Mouse (Mus musculus) erythroblast, adult 5-6 weeks (primary cell): ENCODE data around the gene Adarb1. TPM values are rescaled to one million over a fixed set of nuclear protein-coding genes. Genes with fewer than 3 reads are reported as not detected.

ENCODE experiments used
- ATAC-seq: replicated peaks from 2 replicates; pipeline ENCODE4 v1.8.0; 2016; ENCODE audit warnings: moderate number of reproducible peaks, mild to moderate bottlenecking, moderate TSS enrichment, inconsistent platforms; ENCODE audit not compliant: poor library complexity, low FRiP score, severe bottlenecking
- total RNA-seq, 2 experiments: library from RNA; stranded (forward) in 1 of 2; stranded (reverse) in 1 of 2; fragments of 150-400 nt in 1 of 2; fragments of 200-764, 138-1000 nt in 1 of 2; gene quantifications; 2 replicates each; pipeline versions ENCODE4 v1.2.3 to v1.2.4; 2015 to 2017; ENCODE audit warnings: low replicate concordance in 2 of 2

Gene Adarb1
- total RNA-seq (2015; ENCODE audit: low replicate concordance) (not detected in 2 replicates), total RNA-seq (2017; ENCODE audit: low replicate concordance) (not detected in 2 replicates)

- ATAC-seq, result peak; percentile 70
Observed at GRCm38 (mm10) chr10:77418138-77418537, at the start of gene Adarb1. Gene Adarb1, minus strand, starts transcription at chr10:77418270.

- no peak for ATAC-seq
Observed at GRCm38 (mm10) chr10:77467407-77467806, 49.3 kb upstream of the Adarb1 start.

- ATAC-seq, result no peak
Observed at GRCm38 (mm10) chr10:77465902-77466301, 47.8 kb upstream of the Adarb1 start.

- no peak for ATAC-seq
Observed at GRCm38 (mm10) chr10:77464181-77464936, 46.3 kb upstream of the Adarb1 start.

GRCm38 (mm10) chr10:77461161-77461560 lies 43.1 kb upstream of the Adarb1 start:
- ATAC-seq, result no peak

- no peak for ATAC-seq
Observed at GRCm38 (mm10) chr10:77457701-77458100, 39.6 kb upstream of the Adarb1 start.

- no peak for ATAC-seq
Observed at GRCm38 (mm10) chr10:77456507-77456906, 38.4 kb upstream of the Adarb1 start.

- ATAC-seq, result no peak
Observed at GRCm38 (mm10) chr10:77455251-77456010, 37.4 kb upstream of the Adarb1 start.

GRCm38 (mm10) chr10:77454795-77455194 lies 36.7 kb upstream of the Adarb1 start:
- no peak for ATAC-seq

GRCm38 (mm10) chr10:77451822-77452221 lies 33.8 kb upstream of the Adarb1 start:
- no peak for ATAC-seq

- ATAC-seq, result no peak
Observed at GRCm38 (mm10) chr10:77450159-77450464, 32.0 kb upstream of the Adarb1 start.

- ATAC-seq, result no peak
Observed at GRCm38 (mm10) chr10:77449315-77450158, 31.5 kb upstream of the Adarb1 start.

- no peak for ATAC-seq
Observed at GRCm38 (mm10) chr10:77448698-77449247, 30.7 kb upstream of the Adarb1 start.

GRCm38 (mm10) chr10:77448209-77448608 lies 30.1 kb upstream of the Adarb1 start:
- ATAC-seq, result no peak

- ATAC-seq, result no peak
Observed at GRCm38 (mm10) chr10:77447755-77448154, 29.7 kb upstream of the Adarb1 start.

GRCm38 (mm10) chr10:77442250-77442649 lies 24.2 kb upstream of the Adarb1 start:
- no peak for ATAC-seq

- no peak for ATAC-seq
Observed at GRCm38 (mm10) chr10:77441812-77442211, 23.7 kb upstream of the Adarb1 start.

GRCm38 (mm10) chr10:77440841-77441755 lies 23.0 kb upstream of the Adarb1 start:
- ATAC-seq, result no peak

- no peak for ATAC-seq
Observed at GRCm38 (mm10) chr10:77440286-77440685, 22.2 kb upstream of the Adarb1 start.
